ENCODE assay signal across 23 mouse cellular contexts in the genomic region with DNA sequence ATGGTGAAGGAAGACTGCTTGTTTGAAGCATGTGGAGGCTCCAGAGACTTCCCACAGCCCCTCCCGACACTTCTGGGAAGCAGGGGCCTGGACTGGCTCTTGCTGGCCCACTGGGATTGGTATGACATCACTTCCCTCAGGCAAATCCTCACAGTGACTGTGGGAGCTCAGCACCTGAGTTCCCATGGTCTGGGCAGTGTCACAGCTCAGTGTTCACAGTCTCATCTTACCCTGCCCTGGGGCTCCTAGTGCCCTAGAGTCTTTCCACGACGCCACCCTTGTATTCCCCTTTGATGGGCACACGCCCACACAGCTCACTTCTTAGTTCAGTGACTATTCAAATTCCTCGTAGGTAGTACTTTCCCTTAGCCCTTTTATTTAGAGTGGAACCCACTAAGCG.
"Had no signal": no experiment of that assay in that cellular context is flagged by ENCODE, and none has a peak within 500 bp of the region (broad histone marks: within the 10 kb centered on the region; RNA-seq: fewer than 3 reads in every experiment).

No protein-coding gene starts in this region.

- H3K4me2 ChIP-seq: heart, embryonic 11.5 days; heart, embryonic 13.5 days; heart, embryonic 15.5 days; hindbrain, embryonic 13.5 days; hindbrain, embryonic 15.5 days; limb, embryonic 13.5 days; limb, embryonic 15.5 days; liver, embryonic 12.5 days had no signal

- DNase-seq: gastrocnemius, postnatal 14 days; gastrocnemius, postnatal 36 days; heart, adult 2 months; heart, postnatal 14 days; heart, postnatal 36 days; kidney, adult 18-20 months; kidney, postnatal 14 days; kidney, postnatal 36 days; layer of hippocampus, adult 9-11 months; layer of hippocampus, postnatal 36 days; left cerebral cortex, postnatal 4 days had no signal

- H3K27me3 ChIP-seq: heart, embryonic 13.5 days; heart, embryonic 15.5 days; hindbrain, embryonic 13.5 days; hindbrain, embryonic 15.5 days; limb, embryonic 13.5 days; limb, embryonic 15.5 days; liver, embryonic 12.5 days had no signal

- H3K4me3 ChIP-seq: heart, adult 2 months; heart, embryonic 13.5 days; heart, embryonic 15.5 days; hindbrain, embryonic 13.5 days; hindbrain, embryonic 15.5 days; limb, embryonic 13.5 days; limb, embryonic 15.5 days; liver, embryonic 12.5 days had no signal

- H3K36me3 ChIP-seq: heart, embryonic 15.5 days; hindbrain, embryonic 15.5 days; limb, embryonic 13.5 days; limb, embryonic 15.5 days; liver, embryonic 12.5 days had no signal

- H3K9ac ChIP-seq: heart, embryonic 13.5 days; heart, embryonic 15.5 days; hindbrain, embryonic 13.5 days; hindbrain, embryonic 15.5 days; limb, embryonic 13.5 days; limb, embryonic 15.5 days; liver, embryonic 12.5 days; liver, embryonic 14.5 days had no signal

- H3K27ac ChIP-seq: heart, adult 2 months; heart, embryonic 13.5 days; heart, embryonic 15.5 days; hindbrain, embryonic 13.5 days; hindbrain, embryonic 15.5 days; hindbrain, postnatal 0 days; kidney, postnatal 0 days; limb, embryonic 13.5 days; limb, embryonic 15.5 days; liver, embryonic 12.5 days; liver, embryonic 14.5 days had no signal

- ATAC-seq: hindbrain, postnatal 0 days; intestine, embryonic 16.5 days; liver, embryonic 12.5 days had no signal

- H3K4me1 ChIP-seq: heart, embryonic 13.5 days; limb, embryonic 15.5 days; liver, embryonic 12.5 days had no signal

- H3K9me3 ChIP-seq: heart, embryonic 15.5 days; hindbrain, embryonic 13.5 days; hindbrain, embryonic 15.5 days; limb, embryonic 15.5 days had no signal
